Mouse (Mus musculus) cerebellum, postnatal 25 days (tissue): ENCODE measurements at regions not wholly inside any gene's neighbourhood (a gene's known extent, or its start where the extent isn't known, plus 50 kb on each side); places are given as distances from the start of the nearest gene placed in this dataset.
A peak's percentile ranks its signal among the peaks of the same experiment; 100 is the strongest.

ENCODE experiments used
- DNase-seq, 2 experiments: peaks; one replicate each; pipeline ENCODE4 v3.0.0; 2021; ENCODE audit warnings: mixed read lengths in 2 of 2

DNA sequence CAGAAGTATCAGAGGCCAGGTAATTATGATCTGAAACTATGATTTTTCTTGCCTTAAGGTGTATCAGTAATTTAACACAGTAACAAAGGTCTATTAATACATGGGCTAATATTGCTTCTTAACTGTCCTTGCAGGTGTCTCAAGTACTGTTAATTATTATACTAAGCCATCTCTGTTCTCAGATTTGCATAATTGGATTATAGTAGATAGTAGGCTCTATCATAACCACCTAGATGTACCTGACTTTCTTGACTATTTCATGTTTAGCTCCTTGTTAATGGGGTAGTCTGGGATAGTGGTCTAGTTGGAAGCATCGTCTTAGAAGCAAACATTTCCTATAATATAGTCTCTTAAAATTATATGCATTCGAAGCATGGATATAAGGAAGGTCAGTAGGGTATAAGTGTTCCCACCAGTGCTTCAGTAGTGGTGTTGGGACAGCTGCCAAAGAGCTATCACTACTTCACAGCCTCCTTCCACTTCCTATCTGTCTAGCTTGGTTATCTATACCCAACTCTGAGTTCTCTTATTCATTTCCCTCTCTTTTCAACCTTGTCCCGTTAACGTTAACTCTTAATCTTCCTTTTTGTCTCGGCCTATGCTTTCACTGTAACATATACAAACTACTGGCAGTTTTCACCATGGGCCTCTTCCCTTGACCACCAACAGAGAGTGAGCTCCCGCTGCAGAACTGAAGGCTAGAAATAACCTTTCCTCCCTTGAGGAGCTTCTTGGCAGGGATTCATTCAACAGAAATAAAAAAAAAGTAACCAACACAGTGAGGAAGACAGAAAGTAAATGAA is 630.9 kb upstream of the Lcorl start:
- DNase-seq = no peak

DNA sequence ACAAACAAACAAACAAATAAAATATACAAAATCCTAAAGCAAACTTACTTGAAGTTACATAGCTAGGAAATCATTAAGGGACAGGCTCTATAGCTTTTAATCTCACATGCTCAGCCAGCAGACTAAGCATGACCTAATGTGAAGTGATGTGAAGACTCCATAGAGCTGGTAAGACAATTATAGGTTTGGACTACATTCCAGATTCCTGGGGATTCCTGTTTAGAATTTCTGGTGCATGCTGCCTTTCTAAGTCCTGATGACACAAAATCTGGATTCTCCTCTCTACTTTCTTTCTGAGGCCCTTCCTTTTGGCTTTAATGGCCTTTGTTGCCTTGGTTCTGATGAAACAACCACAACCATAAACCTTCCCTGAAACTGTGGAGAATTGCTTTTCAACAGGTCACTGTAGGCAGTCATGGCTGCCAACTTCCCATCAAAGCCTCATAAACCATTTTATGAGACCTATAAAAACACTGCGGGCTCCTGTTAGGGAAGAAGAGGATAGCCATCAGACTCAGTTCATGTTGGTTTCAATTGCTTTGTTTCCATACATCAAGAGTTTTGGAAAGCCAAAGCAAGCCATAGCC is 629.4 kb upstream of the Lcorl start:
- DNase-seq = no peak

DNA sequence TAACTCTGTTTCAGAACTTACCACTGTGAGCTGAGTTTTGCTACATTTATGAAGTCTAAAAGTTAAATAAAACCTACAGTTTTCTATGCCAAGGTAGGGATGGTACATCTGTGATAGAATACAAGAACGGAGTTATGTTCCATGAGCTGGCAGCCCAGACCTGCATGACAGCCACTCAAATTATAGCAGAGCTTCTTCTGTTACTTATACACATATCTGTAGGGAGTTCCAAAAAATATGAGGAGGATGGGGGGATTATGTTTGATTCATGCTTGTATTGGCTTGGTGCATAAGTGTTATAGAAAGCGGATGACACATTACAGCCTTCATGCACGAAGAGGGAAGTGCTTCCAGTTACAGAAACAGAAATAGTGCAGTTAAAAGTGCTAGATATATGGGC is 598.9 kb upstream of the Lcorl start:
- DNase-seq = no peak

DNA sequence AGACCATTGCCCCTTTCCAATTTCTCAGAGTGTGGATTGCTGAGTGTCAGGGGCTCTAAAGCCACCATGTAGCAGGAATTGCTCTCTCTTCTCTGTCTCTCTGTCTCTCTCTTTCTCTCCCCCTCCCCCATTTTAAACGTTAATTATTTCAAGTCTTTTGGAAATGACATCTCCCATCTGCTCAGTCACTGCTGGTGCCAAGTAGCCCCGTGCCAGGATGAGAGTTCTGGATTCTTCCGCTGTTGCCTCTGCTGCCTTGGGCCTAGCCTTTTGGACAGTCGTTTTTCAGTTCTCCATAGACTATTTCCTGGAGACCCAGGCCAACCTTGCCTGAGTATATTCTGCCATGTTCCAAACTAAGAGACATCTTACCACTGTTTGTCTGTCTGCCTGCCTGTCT is 590.9 kb upstream of the Lcorl start:
- DNase-seq = peak; percentile 17 to 47

DNA sequence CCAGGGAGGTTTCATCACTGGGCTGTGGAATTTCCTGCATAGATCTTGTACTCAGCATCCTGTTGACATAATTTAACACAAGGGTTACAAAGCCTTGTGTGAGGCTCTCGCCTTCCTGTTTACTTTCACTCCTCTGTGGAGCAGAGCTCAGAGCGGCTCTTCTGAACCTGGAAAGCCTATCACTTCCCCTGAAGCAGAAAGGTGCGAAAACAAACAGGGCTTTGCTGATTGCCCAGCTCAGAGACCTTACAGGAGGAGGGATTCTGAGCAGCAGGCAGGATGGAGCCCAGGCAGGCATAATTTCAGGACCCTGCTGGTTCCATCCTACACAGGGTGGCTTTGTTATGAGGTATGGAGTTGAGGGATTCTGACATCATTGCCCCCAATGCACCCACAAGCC is 588.4 kb upstream of the Lcorl start:
- DNase-seq = no peak

DNA sequence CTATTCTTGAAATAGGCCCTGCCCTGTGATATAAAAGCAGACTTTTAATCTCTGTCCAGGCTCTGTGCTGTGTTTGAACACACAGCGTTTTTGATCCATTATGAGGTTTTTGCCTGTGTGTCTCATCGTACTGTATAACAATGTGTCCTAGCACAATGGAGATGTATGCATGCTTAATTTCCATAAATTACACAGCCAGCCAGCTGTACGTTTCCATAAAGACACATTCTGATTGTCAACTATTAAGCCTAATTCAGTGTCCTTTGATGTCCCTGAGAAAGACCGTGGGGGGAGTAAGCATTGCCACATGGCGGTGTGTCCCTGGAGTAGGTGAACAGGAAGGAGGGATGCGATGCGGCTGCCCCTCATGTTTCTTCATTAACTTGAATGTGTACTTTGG is 587.7 kb upstream of the Lcorl start:
- no peak for DNase-seq

DNA sequence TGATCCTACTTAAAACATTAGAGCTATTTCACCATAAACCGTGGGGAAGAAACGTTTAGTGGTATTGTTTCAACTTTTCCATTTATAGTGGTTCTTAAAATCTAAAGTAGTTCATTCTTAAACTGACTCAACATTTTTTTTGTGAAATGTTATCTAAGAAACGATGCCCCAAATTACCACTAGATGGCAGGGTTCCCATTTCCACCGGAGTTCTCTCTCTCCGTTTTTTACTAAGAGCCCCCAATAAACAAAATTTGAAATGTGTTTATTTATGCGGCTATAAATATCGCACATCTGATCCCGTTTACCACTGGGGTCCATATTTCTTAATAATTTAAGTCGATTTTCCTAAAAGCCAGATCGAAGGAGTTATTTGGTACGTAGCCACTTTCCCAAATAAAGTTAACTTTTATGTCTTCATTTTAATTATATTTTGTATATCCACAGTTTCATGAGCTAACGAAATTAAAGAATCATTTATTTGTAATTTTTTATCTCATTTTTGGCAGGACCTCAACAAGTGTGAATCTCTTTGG is 586.5 kb upstream of the Lcorl start:
- DNase-seq = peak in 1 of 2 experiments; percentile 35

DNA sequence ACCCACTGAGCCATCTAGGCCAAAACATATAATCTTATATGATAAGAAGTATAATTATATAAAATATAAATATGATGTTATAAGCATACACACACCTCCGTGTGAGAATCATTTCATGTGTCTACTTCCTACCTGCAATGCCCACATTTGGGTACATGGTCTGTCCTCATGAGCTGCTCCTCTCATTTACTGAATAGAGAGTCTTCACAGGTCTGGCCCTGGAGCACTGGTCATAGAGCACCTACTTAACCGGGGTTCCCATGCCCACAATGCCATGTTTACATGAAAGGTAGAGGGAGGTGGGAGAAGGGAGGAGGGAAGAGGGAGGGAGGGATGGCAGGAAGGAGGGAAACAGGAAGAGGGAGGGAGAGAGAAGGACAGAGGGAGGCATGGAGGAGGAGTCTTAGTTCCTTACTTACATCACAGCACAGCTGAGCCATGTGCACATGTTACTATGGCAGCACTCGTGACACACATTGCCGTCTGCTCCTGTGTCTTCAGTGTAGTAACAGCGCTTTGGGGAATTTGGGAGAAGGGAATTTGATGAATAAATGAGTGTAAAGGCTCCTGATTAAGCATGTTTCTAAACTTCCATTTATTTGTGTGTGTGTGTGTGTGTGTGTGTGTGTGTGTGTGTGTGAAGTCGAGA is 585.3 kb upstream of the Lcorl start:
- DNase-seq = no peak

DNA sequence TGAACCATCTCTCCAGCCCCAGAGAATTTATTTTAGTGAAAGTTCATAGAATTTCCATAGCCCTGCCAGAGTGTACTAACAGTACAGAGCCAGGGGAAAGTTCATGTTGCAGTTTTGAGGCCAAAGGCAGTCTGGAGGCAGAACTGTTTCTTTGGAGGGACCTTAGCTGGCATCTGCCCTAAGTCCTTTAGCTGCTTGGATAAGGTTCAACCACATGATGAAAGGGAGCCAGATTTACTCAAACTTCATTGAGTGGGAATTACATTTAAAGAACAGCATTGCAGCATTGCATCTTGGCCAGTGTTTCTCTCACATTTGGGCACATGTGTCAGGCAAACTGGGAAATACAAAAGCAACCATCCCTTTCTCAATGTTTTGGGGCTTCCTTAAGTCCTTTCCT is 584.3 kb upstream of the Lcorl start:
- DNase-seq = no peak

DNA sequence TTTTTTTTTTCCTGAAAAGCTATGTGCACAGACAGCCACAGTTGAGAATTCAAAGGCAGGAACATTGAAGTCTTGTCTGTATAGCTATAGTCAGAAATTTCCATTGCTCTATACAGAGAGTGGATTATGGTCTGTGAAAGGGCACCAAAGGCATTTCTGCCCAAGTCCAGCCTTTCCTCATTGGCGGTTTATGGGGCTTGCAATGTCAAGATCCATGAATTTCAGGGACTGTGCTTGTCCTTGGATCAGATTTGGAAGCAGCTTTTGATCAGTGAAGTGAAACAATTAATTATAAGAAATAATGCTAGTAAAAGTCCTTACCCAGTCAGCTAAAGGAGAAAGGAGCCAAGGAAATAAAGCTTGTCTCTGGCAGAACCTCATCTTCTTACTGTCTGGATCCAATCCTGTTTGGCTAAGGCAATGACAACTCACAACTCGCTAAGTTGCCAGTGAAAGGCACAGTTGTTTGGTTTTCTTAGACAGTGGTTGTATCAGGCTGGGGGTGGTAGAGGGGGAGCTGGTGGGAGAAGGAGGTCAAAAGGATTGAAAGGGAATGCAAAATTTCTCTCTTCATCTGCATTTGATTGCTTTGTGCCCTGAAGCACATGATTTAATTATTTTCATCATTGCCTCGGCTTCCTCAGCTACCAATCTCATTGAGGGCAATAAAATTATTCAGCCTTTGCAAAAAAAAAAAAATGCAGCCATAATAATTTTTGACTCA is 574.4 kb upstream of the Lcorl start:
- DNase-seq = no peak

DNA sequence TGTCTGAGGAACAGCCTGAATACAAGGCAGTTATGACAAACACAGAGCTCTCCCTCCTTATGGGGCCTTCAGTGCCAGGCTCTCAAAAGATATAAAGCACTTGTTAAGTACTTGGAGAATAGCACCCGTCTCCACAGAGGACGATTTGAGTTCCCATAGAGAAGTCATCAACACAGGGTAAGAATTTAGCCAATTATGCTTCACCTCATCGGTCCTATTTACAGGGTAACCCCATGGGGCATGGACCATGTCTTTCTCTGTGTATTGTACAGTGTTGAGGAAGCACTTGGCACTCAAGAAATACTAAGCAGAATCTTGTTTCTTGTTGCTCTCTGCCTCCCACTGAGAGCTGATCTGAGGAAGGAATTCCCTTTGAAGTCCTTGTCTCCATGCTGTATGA is 565.3 kb upstream of the Lcorl start:
- DNase-seq = no peak

DNA sequence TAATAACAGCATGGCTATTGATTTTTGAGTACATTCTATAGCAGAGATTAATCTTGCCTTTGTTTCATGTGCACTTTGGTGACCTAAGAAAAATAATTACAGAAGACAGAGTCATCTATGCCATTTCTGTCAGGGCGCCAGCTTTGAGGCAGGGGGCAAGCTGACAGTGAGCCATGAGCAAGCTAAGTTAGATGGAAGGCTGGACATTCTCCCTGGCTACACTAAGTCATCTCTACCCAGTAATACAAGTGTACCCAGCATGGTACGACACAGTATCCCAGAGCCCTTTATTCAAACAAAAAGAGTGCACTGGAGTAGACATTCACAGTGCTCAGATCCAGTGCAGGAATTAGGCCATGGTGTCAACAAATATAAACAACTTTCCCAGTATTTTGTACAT is 549.6 kb upstream of the Lcorl start:
- no peak for DNase-seq

DNA sequence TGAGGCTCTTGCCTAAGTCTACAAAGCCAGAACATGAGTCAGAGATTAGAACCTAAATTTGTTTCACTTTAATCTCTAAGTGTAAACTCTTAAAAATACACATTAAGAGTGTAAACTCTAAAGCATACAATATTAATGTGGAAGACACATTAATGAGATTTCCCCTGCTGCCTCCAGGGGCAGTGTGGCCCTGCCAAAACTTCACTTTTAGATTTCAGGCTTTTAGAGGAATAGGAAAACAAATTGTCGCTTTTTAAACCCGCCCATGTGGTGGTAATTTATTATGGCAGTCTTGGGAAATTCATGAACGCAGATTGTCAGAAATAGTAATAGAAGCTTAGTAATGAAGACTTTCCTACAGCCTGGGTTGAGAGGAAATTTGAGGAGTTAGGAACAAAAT is 549.0 kb upstream of the Lcorl start:
- no peak for DNase-seq

DNA sequence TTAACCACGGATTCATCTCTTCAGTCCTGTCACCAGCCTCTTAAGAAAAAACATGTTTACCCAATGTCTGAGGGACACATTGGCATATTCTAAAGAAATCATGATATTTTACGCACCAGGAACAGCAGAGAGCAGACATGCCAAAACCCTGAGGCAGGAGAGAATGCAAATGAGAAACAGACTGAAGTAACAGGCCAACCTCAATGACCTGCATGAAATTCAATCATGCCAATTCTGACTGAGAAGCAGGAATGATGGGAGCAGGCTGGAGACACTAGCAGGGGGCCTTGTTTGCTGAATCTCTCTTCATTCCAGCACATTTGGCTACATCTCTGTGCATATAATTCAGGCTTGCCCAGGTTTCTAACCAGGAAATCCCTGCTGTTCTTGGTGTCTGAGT is 529.2 kb upstream of the Lcorl start:
- peak in 1 of 2 experiments; percentile 5 for DNase-seq

DNA sequence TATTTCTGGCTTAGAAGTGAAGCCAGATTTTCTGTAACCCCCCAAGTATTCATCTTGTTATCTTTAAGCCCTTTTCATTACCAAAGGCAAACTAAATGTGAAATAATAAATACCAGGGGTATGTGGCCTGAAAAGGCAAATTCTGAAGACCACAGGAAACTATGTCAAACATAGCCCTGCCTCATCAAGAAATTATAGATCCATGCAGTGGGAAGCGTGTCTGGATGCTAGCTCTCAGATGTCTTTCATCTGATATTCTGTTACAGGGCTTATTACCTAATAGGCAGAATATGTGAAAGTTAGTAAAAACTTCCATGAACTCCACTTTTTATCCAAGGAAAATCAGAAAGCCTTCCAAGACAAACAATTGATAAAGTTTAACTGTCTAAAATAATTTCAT is 509.9 kb upstream of the Lcorl start:
- no peak for DNase-seq

DNA sequence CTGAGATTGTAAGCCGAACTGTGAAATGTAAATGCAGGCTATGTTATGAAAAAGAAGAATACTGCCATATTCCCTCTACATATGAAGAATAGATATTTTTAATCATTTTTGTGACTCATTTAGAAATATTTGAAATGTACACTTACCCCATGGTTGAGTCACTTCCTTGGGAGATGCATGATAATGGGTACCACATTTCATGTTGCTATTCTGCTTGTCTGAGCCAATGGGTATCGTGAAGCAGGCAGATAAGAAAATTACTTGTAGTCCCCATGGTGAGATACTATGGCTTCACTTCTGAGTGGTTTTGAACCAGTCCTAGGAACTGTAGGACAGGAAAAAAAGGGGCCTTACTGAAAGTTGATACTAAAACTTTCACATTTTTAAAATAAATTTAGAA is 506.2 kb upstream of the Lcorl start:
- no peak for DNase-seq

DNA sequence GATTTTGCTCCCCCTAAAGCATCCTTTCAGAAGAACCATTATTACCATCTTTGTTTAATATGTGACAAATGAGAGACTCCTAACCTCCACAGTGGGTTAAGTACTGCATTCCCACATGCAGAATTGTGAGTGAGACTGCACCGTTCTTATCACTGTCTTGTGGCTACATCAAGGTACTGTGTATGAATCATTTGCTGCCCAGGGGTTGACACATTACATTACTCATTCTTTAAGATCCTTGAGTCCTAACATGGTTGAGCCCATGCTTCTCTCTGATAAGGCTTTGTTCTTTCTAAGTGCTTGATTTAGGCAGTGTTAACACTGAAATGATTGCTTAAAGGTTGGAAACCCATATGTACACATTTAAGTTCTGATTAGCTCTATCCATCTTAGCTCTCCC is 504.2 kb upstream of the Lcorl start:
- DNase-seq = no peak

DNA sequence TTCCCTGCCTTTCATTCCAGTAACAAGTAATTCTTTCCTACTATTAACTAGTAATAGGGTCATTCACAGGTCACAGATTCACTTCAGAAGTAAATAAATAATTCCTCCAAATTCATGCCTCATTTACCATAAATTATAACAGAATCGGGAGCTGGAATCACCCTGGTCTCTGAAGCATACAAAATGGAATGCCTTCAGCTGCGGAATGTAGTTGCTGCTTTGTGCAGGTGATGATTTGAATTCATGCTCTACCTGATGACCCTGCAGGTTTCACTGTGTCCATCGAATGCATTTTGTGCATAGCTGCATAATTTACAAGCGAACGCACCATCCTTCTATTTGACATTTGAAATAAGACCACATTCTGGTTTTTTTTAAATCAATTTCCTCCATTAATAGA is 491.0 kb upstream of the Lcorl start:
- DNase-seq = no peak

DNA sequence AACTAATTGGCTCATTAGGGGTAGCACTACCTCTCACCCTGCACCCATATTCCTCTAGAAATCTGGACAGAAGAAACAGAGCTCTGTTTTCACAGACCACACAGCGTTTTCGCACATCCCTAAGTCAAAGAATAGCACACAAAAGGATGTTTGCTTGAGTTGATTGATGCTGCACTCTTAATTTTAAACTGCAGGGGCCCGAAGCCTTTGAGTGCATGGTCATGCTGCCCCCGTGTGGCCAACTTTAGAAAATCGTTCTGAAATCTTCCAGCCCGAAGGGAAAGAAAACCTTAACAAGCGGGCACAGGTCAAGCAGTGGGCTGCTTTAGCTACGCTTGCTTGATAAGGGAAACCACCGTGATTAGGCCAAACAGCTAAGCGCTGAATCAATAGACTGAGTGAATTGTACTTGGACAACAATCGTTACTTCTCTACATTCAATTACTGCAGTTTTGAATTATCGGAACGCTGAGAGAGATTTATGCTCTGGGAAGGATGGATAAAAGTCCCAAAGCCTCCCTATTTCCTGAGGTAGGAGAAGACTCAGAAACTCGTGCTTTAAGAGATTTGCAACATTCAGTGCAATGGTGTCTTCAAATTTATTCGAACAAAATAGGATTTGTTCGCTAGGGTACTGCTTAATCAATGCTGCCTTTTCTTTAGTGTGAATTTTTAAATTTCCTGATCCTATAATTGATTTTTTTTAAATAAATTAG is 490.1 kb upstream of the Lcorl start:
- DNase-seq = peak; percentile 76 to 83

DNA sequence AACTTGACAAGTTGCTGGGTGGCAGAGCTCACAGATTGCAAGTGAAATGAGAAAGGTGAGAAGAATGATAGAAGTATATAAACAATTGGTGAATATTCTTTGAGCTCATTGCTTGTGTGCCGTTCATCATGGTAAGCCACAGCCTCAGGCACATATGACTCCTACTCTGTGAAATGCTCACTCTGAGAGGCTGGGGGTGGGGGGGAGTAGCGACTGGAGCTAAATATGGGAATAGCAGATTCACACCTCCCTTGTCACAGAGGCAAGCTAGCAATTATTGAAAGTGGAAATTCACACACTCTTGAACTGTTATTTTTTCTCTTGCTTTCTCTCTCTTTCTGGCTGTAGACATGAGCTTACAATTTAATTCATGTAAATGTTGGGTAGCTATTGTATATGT is 481.0 kb upstream of the Lcorl start:
- no peak for DNase-seq

DNA sequence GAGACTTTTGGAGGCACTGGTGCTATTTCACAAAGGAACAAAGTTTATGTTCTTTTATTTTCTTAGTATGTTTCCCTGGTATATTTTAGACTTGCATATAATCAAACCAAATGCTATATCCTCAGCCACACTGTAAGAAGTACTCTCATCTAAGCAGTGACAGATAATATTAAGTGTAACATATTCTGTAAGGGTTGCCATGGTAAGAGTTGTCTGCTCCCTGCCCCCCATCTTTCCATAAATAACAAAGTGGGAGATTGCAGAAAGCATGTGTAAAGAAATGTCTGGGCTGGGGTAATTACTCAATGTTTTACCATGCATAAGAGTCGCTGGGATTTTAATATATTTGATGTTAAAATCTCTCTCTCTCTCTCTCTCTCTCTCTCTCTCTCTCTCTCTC is 473.5 kb upstream of the Lcorl start:
- DNase-seq = no peak
